Mouse (Mus musculus) kidney, postnatal 4 days (tissue): ENCODE measurements at regions not wholly inside any gene's neighbourhood (a gene's known extent, or its start where the extent isn't known, plus 50 kb on each side); places are given as distances from the start of the nearest gene placed in this dataset.
"Not testable (repeated sequence)": the region's sequence is repeated elsewhere in the genome, so short reads cannot be mapped to it uniquely, and the experiment has no call there.

Source experiments
- DNase-seq, 2 experiments: peaks; one replicate each; pipeline ENCODE4 v3.0.0; 2021; ENCODE audit warnings: mixed read lengths in 2 of 2

DNA sequence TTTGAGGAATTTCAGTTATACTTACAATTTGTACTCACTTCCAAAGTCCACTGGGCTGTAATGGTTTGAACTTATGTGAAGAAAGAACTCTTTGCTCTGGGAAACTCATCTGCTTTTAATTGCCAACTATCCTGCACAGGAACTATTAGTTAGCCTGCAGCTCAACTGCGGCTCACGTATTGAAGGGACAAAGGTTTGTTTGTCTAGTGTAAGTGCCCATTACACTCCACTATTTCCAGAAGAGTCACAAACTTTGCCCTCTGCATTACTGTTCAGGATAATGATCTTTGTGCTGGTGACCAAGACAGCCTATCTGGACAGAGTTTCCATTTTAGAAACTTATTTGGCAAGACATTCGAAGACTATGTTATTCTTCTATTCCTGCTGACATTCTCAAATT, 74.5 kb downstream of the Slc10a2 start:
- DNase-seq: peak in 1 of 2 experiments; percentile 3

DNA sequence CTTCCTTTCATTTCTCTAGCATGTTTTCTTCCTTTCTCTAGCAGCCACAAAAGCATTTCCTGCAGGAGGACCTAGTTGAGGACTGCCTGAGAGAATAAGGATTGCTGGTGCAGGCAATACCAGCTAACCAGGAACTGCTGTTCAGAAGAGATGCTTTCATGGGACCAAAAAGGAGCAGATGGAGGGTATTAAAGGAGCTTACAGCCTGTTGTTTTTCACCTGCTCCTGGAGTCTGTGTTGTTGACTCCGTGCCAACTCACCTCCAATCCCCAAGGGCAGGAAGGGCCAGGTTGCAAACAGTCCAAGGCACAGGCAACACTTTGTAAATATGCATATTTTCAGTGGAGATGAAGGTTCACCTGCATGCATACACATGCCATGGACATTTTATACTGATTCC, 92.8 kb downstream of the Slc10a2 start:
- peak in 1 of 2 experiments; percentile 7 for DNase-seq

DNA sequence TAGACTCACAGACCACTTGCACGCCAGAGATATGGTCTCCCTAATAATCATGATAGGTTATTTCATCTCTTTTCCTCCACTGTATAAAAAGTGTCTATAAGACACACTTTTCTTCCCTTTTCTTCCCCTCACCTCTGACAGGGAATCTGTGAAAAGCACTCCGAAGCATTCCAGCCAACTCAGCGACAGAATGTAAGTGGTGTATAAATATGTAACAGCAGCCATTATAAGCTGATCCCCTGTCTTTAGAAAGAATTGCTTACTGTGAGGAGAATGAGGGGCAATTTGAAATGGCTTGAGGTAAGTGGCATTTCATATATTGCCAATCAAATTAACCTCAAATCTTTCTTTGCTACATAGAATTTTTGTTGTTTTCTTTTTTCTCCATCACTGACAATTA, 93.4 kb downstream of the Slc10a2 start:
- no peak for DNase-seq

DNA sequence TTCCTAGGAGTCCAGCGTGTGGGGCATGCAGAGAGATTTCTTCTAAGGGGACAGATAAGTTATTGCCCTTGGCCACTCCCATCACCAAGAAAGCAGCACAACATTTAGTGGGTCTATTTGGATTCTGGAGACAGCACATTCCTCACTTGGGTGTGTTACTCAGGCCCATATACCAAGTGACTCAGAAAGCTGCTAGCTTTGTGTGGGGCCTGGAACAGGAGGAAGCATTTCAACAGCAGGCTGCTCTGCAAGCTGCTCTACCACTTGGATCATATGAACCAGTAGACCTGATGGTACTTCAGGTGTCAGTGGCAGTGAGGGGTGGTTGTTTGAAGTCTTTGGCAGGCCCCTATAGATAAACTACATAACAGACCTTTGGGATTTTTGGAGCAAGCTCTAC, 101.8 kb downstream of the Slc10a2 start:
- DNase-seq: not testable (repeated sequence)
